Comparison of ENCODE assay signal across 20 mouse cellular contexts in genomic region chrX:96876239-96876638, GRCm38 (mm10).
A peak's percentile ranks its signal among the peaks of the same experiment; 100 is the strongest.
DNase-seq lines count a peak whose midpoint lies in the region; ATAC-seq and TF ChIP-seq lines count a peak whose summit lies in the region.
"Had no signal": no experiment of that assay in that cellular context is flagged by ENCODE, and none has a peak within 500 bp of the region (broad histone marks: within the 10 kb centered on the region; RNA-seq: fewer than 3 reads in every experiment).

No protein-coding gene starts in this region.

- DNase-seq in layer of hippocampus, adult 2 months (ENCODE audit: low spot score in 2 of 2) = no peak
- DNase-seq in layer of hippocampus, postnatal 36 days = no peak
- DNase-seq in 416B (ENCODE audit: low read depth) = peak; percentile 22
- peak; percentile 22 for DNase-seq in brain, embryonic 14.5 days (ENCODE audit: low read depth)
- no peak for DNase-seq in left cerebral cortex, postnatal 4 days
- no peak for DNase-seq in heart, postnatal 4 days
- DNase-seq: adrenal gland, adult 2 months; cerebellum, adult 11 months; cerebellum, postnatal 14 days; gastrocnemius, adult 2 months; kidney, adult 18-20 months; kidney, postnatal 25 days; lung, postnatal 10 days; thymus, postnatal 4 days had no signal

- no peaks in the 10 kb centered on the region for H3K4me1 ChIP-seq in forebrain, embryonic 15.5 days
- no peaks in the 10 kb centered on the region for H3K4me1 ChIP-seq in forebrain, embryonic 13.5 days
- H3K4me1 ChIP-seq: heart, embryonic 12.5 days; liver, embryonic 15.5 days; neural tube, embryonic 15.5 days had no signal

- no peak overlapping the region for H3K27ac ChIP-seq in forebrain, embryonic 15.5 days (replicated peaks)
- no peak overlapping the region for H3K27ac ChIP-seq in forebrain, embryonic 13.5 days
- no peak overlapping the region for H3K27ac ChIP-seq in layer of hippocampus, adult 2 months
- H3K27ac ChIP-seq: gastrocnemius, adult 2 months; liver, embryonic 15.5 days; neural tube, embryonic 15.5 days had no signal

- H3K4me3 ChIP-seq in forebrain, embryonic 15.5 days = no peak overlapping the region
- no peak overlapping the region for H3K4me3 ChIP-seq in forebrain, embryonic 13.5 days
- H3K4me3 ChIP-seq in layer of hippocampus, adult 2 months = no peak overlapping the region
- H3K4me3 ChIP-seq: gastrocnemius, adult 2 months; heart, embryonic 12.5 days; liver, embryonic 15.5 days; myocyte; neural tube, embryonic 15.5 days had no signal

- H3K9ac ChIP-seq in forebrain, embryonic 15.5 days (replicated peaks) = no peak overlapping the region
- no peak overlapping the region for H3K9ac ChIP-seq in forebrain, embryonic 13.5 days
- H3K9ac ChIP-seq: heart, embryonic 12.5 days; liver, embryonic 15.5 days; neural tube, embryonic 15.5 days had no signal

- H3K9me3 ChIP-seq in forebrain, embryonic 15.5 days = no peaks in the 10 kb centered on the region
- H3K9me3 ChIP-seq in forebrain, embryonic 13.5 days (replicated peaks) = no peaks in the 10 kb centered on the region
- H3K9me3 ChIP-seq: heart, embryonic 12.5 days; liver, embryonic 15.5 days; neural tube, embryonic 15.5 days had no signal

- H3K36me3 ChIP-seq in forebrain, embryonic 15.5 days = no peaks in the 10 kb centered on the region
- H3K36me3 ChIP-seq in forebrain, embryonic 13.5 days (ENCODE audit: poor library complexity, severe bottlenecking) = no peaks in the 10 kb centered on the region
- H3K36me3 ChIP-seq: heart, embryonic 12.5 days; liver, embryonic 15.5 days; neural tube, embryonic 15.5 days had no signal

- WGBS in forebrain, embryonic 15.5 days = 75% methylated on average over 2 of the region's 2 CpGs
- 65% methylated on average over 2 of the region's 2 CpGs for WGBS in forebrain, embryonic 13.5 days

- peak; percentile 69 for TF ChIP-seq CTCF in layer of hippocampus, adult 2 months (conservative IDR thresholded peaks at IDR 0.05)
- no peak for TF ChIP-seq CTCF in brain, embryonic 14.5 days (IDR thresholded peaks at IDR 0.05; ENCODE audit: borderline replicate concordance, extremely low read depth, insufficient read depth, insufficient read length)

- no peak overlapping the region for H3K4me2 ChIP-seq in forebrain, embryonic 15.5 days (replicated peaks)
- no peak overlapping the region for H3K4me2 ChIP-seq in forebrain, embryonic 13.5 days
- H3K4me2 ChIP-seq: heart, embryonic 12.5 days; liver, embryonic 15.5 days; neural tube, embryonic 15.5 days had no signal

- intact Hi-C loops in left cerebral cortex, postnatal 4 days (cut with DNase I) = loop anchor here (5.0 kb wide), 2 partner anchors 734 to 869 kb away; no protein-coding TSS in a partner anchor

- no peak for TF ChIP-seq POLR2A in brain, embryonic 14.5 days (IDR thresholded peaks at IDR 0.05; ENCODE audit: borderline replicate concordance, extremely low read depth, insufficient read depth, insufficient read length, poor library complexity, severe bottlenecking)

- peak; percentile 55; the same call in 1 of the 2 replicates for ATAC-seq in forebrain, embryonic 15.5 days (replicated peaks)
- ATAC-seq in forebrain, embryonic 13.5 days = no peak

- H3K27me3 ChIP-seq in forebrain, embryonic 15.5 days = no peaks in the 10 kb centered on the region
- H3K27me3 ChIP-seq in forebrain, embryonic 13.5 days = no peaks in the 10 kb centered on the region
- H3K27me3 ChIP-seq: heart, embryonic 12.5 days; liver, embryonic 15.5 days; neural tube, embryonic 15.5 days had no signal

Comparison
In these comparisons a context has a peak if more than half of its experiments do, and no peak if none do; other contexts are left out.
1. DNase-seq: peak in 416B (single experiment) and brain, embryonic 14.5 days (single experiment); none in layer of hippocampus, adult 2 months (0 of 2), layer of hippocampus, postnatal 36 days (0 of 2), left cerebral cortex, postnatal 4 days (single experiment) and heart, postnatal 4 days (single experiment).